Mouse (Mus musculus) liver, adult 2 months (tissue): ENCODE data around the gene Cyp2a4. TPM values are rescaled to one million over a fixed set of nuclear protein-coding genes. Genes with fewer than 3 reads are reported as not detected.
"Not testable (repeated sequence)": the region's sequence is repeated elsewhere in the genome, so short reads cannot be mapped to it uniquely, and the experiment has no call there.

Experiments
- DNase-seq: peaks from one replicate; pipeline ENCODE4 v3.0.0-alpha.2; 2011; ENCODE audit warnings: low read depth, low spot score; ENCODE audit errors: extremely low read depth
- H3K27ac ChIP-seq: fragments of 200-500 bp; replicated peaks from 2 replicates; pipeline ENCODE4 v1.5.1; 2012; ENCODE audit warnings: low read depth, mild to moderate bottlenecking, control low read depth, inconsistent platforms, low read length; ENCODE audit not compliant: insufficient read depth
- H3K27me3 ChIP-seq: fragments of 200-500 bp; 2 replicates; pipeline ENCODE4 v1.6.1; 2012; ENCODE audit warnings: mild to moderate bottlenecking, moderate library complexity, low read length, inconsistent platforms; ENCODE audit not compliant: control insufficient read depth, insufficient read depth
- H3K36me3 ChIP-seq: fragments of 200-500 bp; 2 replicates; pipeline ENCODE4 v1.6.1; 2012; ENCODE audit warnings: low read length, inconsistent platforms; ENCODE audit not compliant: control insufficient read depth, insufficient read depth
- H3K4me1 ChIP-seq: fragments of 200-500 bp; 2 replicates; pipeline ENCODE4 v1.6.1; 2011; ENCODE audit warnings: low read length; ENCODE audit not compliant: control insufficient read depth, insufficient read depth
- H3K4me3 ChIP-seq: fragments of 200-500 bp; 2 replicates; pipeline ENCODE4 v1.5.1; 2011; ENCODE audit warnings: low read depth, mild to moderate bottlenecking, control low read depth, low read length, moderate library complexity; ENCODE audit not compliant: insufficient read depth
- H3K79me2 ChIP-seq: fragments of 200-500 bp; 2 replicates; pipeline ENCODE4 v1.6.1; 2012; ENCODE audit warnings: inconsistent platforms, mild to moderate bottlenecking, low read length, moderate library complexity; ENCODE audit not compliant: control insufficient read depth, insufficient read depth
- H3K9ac ChIP-seq: fragments of 200-500 bp; 2 replicates; pipeline ENCODE4 v1.6.1; 2012; ENCODE audit warnings: low read depth, mild to moderate bottlenecking, control low read depth, inconsistent platforms, low read length
- WGBS: fragments of 180-500 bp; shearing (Covaris S2); methylation state at CpG from one replicate; pipeline ENCODE4 v1.1.7; 2018; 5-methylcytosine and 5-hydroxymethylcytosine counted together
- polyA plus RNA-seq: library from polyadenylated mRNA; depleted of rRNA; stranded (reverse); fragments of >200 nt; gene quantifications from 2 replicates; pipeline ENCODE4 v1.2.3, GENCODE M21; 2012; rRNA removed
- total RNA-seq: library from RNA; depleted of rRNA; stranded (reverse); fragments of >200 nt; gene quantifications from 2 replicates; pipeline ENCODE4 v1.2.3, GENCODE M21; 2014; rRNA removed

Gene Cyp2a4
- total and polyA plus RNA-seq, 2 experiments = 409 to 925 TPM

- 23% methylated on average over 6 of the region's 6 CpGs for WGBS
- not testable (repeated sequence) for H3K4me3 ChIP-seq, H3K9ac ChIP-seq, H3K27ac ChIP-seq, H3K79me2 ChIP-seq, H3K4me1 ChIP-seq, H3K36me3 ChIP-seq, H3K27me3 ChIP-seq
- DNase-seq = peak; percentile 96
Observed at GRCm38 (mm10) chr7:26356719-26357118, 49.8 kb downstream of the Cyp2a4 start.

Other genes starting within 250 kb of the Cyp2a4 start
- gene Cyp2b13, start 245.7 kb upstream of the Cyp2a4 start, total RNA-seq = 88.4 and 307 TPM in 2 replicates
- 102 and 105 TPM in 2 replicates for gene Cyp2b13, start 245.7 kb upstream of the Cyp2a4 start, polyA plus RNA-seq
- 541 and 679 TPM in 2 replicates for gene Cyp2b9, start 133.8 kb upstream of the Cyp2a4 start, total RNA-seq
- gene Cyp2b9, start 133.8 kb upstream of the Cyp2a4 start, polyA plus RNA-seq = 311 and 620 TPM in 2 replicates
- gene Vmn1r184, start 46.8 kb upstream of the Cyp2a4 start, total RNA-seq = 0.28 and 0.54 TPM in 2 replicates
- gene Vmn1r184, start 46.8 kb upstream of the Cyp2a4 start, polyA plus RNA-seq = 0.01 and 0.02 TPM in 2 replicates
- not detected in 2 replicates for gene Nlrp9c, start 96.5 kb downstream of the Cyp2a4 start, total RNA-seq
- not detected in 2 replicates for gene Nlrp9c, start 96.5 kb downstream of the Cyp2a4 start, polyA plus RNA-seq
- not detected in 2 replicates for gene Nlrp4a, start 127.9 kb downstream of the Cyp2a4 start, total RNA-seq
- gene Nlrp4a, start 127.9 kb downstream of the Cyp2a4 start, polyA plus RNA-seq = not detected in 2 replicates
- gene Nlrp9a, start 227.9 kb downstream of the Cyp2a4 start, total RNA-seq = not detected in 2 replicates
- gene Nlrp9a, start 227.9 kb downstream of the Cyp2a4 start, polyA plus RNA-seq = not detected in 2 replicates